Mouse (Mus musculus): Measurements from ENCODE around the gene Gm4491. TPM values are rescaled to one million over a fixed set of nuclear protein-coding genes. Genes with fewer than 3 reads are reported as not detected.

The Gm4491 gene
- total and polyA plus RNA-seq, 3 experiments, result not detected

GRCm38 (mm10) chr14:57105721-57106120 lies 10.0 kb downstream of the Gm4491 start:
- Histone ChIP-seq H3K27ac (ENCODE audit: insufficient read depth, low read depth) (no peak overlapping the region), H3K4me1 (ENCODE audit: control insufficient read depth in 1 of 2, insufficient read depth in 2 of 2) (no peaks in the 10 kb centered on the region), H3K27me3 (replicated peaks) (no peaks in the 10 kb centered on the region), H3K79me2 (replicated peaks; ENCODE audit: control insufficient read depth, extremely low read depth, insufficient read depth, poor library complexity, severe bottlenecking) (no peaks in the 10 kb centered on the region), H3K36me3 (replicated peaks in 1 of 2; ENCODE audit: control insufficient read depth in 1 of 2, insufficient read depth in 1 of 2, low read length in 1 of 2) (no peaks in the 10 kb centered on the region), H3K4me2 (ENCODE audit: insufficient read depth, low read depth, poor library complexity, severe bottlenecking) (no peak overlapping the region), H3K4me3 (replicated peaks in 1 of 3; ENCODE audit: low read depth in 2 of 3, low read length in 2 of 3, poor library complexity in 1 of 3) (no peak overlapping the region), H3K9ac (ENCODE audit: insufficient read depth, low read depth) (no peak overlapping the region), H3K9me3 (replicated peaks; ENCODE audit: low read length) (peaks cover 4% of the 10 kb centered on the region)
- dilution Hi-C loops (cut with MboI; ENCODE audit: extremely low pct_ligation_motif_present, extremely low pct_unique_long_range_greater_than_20kb, low sequenced_read_pairs), result no loop called here
- TF ChIP-seq MXI1 (IDR thresholded peaks at IDR 0.05; ENCODE audit: low read depth, low read length), result no peak
- TF ChIP-seq KAT2A (IDR thresholded peaks at IDR 0.05; ENCODE audit: insufficient replicate concordance, low read length), result no peak
- no peak for TF ChIP-seq TCF12 (IDR thresholded peaks at IDR 0.05; ENCODE audit: low read depth, low read length)
- TF ChIP-seq USF2 (conservative IDR thresholded peaks at IDR 0.05; ENCODE audit: low read depth, low read length), result no peak
- TF ChIP-seq RAD21 (IDR thresholded peaks at IDR 0.05; ENCODE audit: low read depth, low read length), result no peak
- no peak for TF ChIP-seq BHLHE40 (IDR thresholded peaks at IDR 0.05; ENCODE audit: low read depth, low read length)
- TF ChIP-seq MYC (IDR thresholded peaks at IDR 0.05; ENCODE audit: low read depth, low read length), result no peak
- no peak for TF ChIP-seq ELF1 (IDR thresholded peaks at IDR 0.05; ENCODE audit: low read depth, low read length)
- TF ChIP-seq SIN3A (IDR thresholded peaks at IDR 0.05; ENCODE audit: low read length), result no peak
- no peak for TF ChIP-seq NELFE (IDR thresholded peaks at IDR 0.05; ENCODE audit: low read depth, low read length)
- TF ChIP-seq CHD2 (IDR thresholded peaks at IDR 0.05; ENCODE audit: low read length), result no peak
- TF ChIP-seq ZC3H11A (IDR thresholded peaks at IDR 0.05; ENCODE audit: low read depth, low read length), result no peak
- TF ChIP-seq CHD1 (IDR thresholded peaks at IDR 0.05; ENCODE audit: low read depth, low read length), result no peak
- no peak for TF ChIP-seq RCOR1 (conservative IDR thresholded peaks at IDR 0.05; ENCODE audit: low read depth, low read length)
- in situ Hi-C loops (cut with MboI; ENCODE audit: low pct_ligation_motif_present, low pct_unique_long_range_greater_than_20kb, low sequenced_read_pairs), result no loop called here
- no peak for DNase-seq (ENCODE audit: extremely low read depth)

- Histone ChIP-seq H3K4me3 (replicated peaks in 1 of 3; ENCODE audit: low read depth in 2 of 3, low read length in 2 of 3, poor library complexity in 1 of 3) (no peak overlapping the region), H3K27ac (ENCODE audit: insufficient read depth, low read depth) (no peak overlapping the region), H3K4me1 (ENCODE audit: control insufficient read depth in 1 of 2, insufficient read depth in 2 of 2) (no peaks in the 10 kb centered on the region), H3K9me3 (replicated peaks; ENCODE audit: low read length) (peaks cover 4% of the 10 kb centered on the region), H3K4me2 (ENCODE audit: insufficient read depth, low read depth, poor library complexity, severe bottlenecking) (no peak overlapping the region), H3K79me2 (replicated peaks; ENCODE audit: control insufficient read depth, extremely low read depth, insufficient read depth, poor library complexity, severe bottlenecking) (no peaks in the 10 kb centered on the region), H3K36me3 (replicated peaks in 1 of 2; ENCODE audit: control insufficient read depth in 1 of 2, insufficient read depth in 1 of 2, low read length in 1 of 2) (no peaks in the 10 kb centered on the region), H3K9ac (ENCODE audit: insufficient read depth, low read depth) (no peak overlapping the region), H3K27me3 (replicated peaks) (no peaks in the 10 kb centered on the region)
- in situ Hi-C loops (cut with MboI; ENCODE audit: low pct_ligation_motif_present, low pct_unique_long_range_greater_than_20kb, low sequenced_read_pairs) (no loop called here), dilution Hi-C loops (cut with MboI; ENCODE audit: extremely low pct_ligation_motif_present, extremely low pct_unique_long_range_greater_than_20kb, low sequenced_read_pairs) (no loop called here)
- no peak for DNase-seq (ENCODE audit: extremely low read depth)
- TF ChIP-seq ETS1 (conservative IDR thresholded peaks at IDR 0.05; ENCODE audit: low read depth, low read length), result no peak
- TF ChIP-seq MAX (IDR thresholded peaks at IDR 0.05; ENCODE audit: low read length), result no peak
- no peak for TF ChIP-seq SIN3A (IDR thresholded peaks at IDR 0.05; ENCODE audit: low read length)
- TF ChIP-seq MAZ (IDR thresholded peaks at IDR 0.05; ENCODE audit: low read depth, low read length), result no peak
- TF ChIP-seq BHLHE40 (IDR thresholded peaks at IDR 0.05; ENCODE audit: low read depth, low read length), result no peak
- no peak for TF ChIP-seq SMC3 (IDR thresholded peaks at IDR 0.05; ENCODE audit: low read depth, low read length)
- TF ChIP-seq PAX5 (IDR thresholded peaks at IDR 0.05; ENCODE audit: low read length), result no peak
- no peak for TF ChIP-seq CHD2 (IDR thresholded peaks at IDR 0.05; ENCODE audit: low read length)
- no peak for TF ChIP-seq KAT2A (IDR thresholded peaks at IDR 0.05; ENCODE audit: insufficient replicate concordance, low read length)
- TF ChIP-seq JUND (conservative IDR thresholded peaks at IDR 0.05; ENCODE audit: low read depth, low read length), result no peak
- TF ChIP-seq E2F4 (IDR thresholded peaks at IDR 0.05; ENCODE audit: insufficient replicate concordance, low read depth, low read length), result no peak
- TF ChIP-seq USF1 (IDR thresholded peaks at IDR 0.05; ENCODE audit: low read depth, low read length), result no peak
- TF ChIP-seq USF2 (conservative IDR thresholded peaks at IDR 0.05; ENCODE audit: low read depth, low read length), result no peak
- TF ChIP-seq TBP (conservative IDR thresholded peaks at IDR 0.05; ENCODE audit: low read depth, low read length), result no peak
- no peak for TF ChIP-seq ZMIZ1 (IDR thresholded peaks at IDR 0.05; ENCODE audit: low read depth, low read length)
- no peak for TF ChIP-seq MEF2A (IDR thresholded peaks at IDR 0.05; ENCODE audit: borderline replicate concordance, low read depth, low read length)
- TF ChIP-seq POLR2AphosphoS2 (IDR thresholded peaks at IDR 0.05; ENCODE audit: low read depth, low read length), result no peak
- no peak for TF ChIP-seq JUN (IDR thresholded peaks at IDR 0.05; ENCODE audit: insufficient read depth, low read depth, low read length)
These were observed 10.6 kb downstream of the Gm4491 start for GRCm38 (mm10) chr14:57105111-57105510.

All from CH12.LX (cell line).